Mouse (Mus musculus) heart, postnatal 36 days (tissue): ENCODE data around the gene Def6. TPM values are rescaled to one million over a fixed set of nuclear protein-coding genes. Genes with fewer than 3 reads are reported as not detected.
A peak's percentile ranks its signal among the peaks of the same experiment; 100 is the strongest.

Source experiments
- DNase-seq, 2 experiments: peaks; one replicate each; pipeline ENCODE4 v3.0.0; 2021 to 2022
- intact Hi-C: fragments of 180-260 bp; cut with DNase I; formaldehyde crosslinking; loops from one replicate; pipeline ENCODE4 v1.15.1; 2025
- total RNA-seq, 2 experiments: library from RNA; stranded (reverse); gene quantifications; 2 replicates each; pipeline ENCODE4 v1.2.3; 2021

Gene Def6
- total RNA-seq: 1 to 10 TPM; 3.1 to 3.2 TPM

GRCm38 (mm10) chr17:28207591-28208313 is at the start of gene Def6:
Gene Def6, plus strand, starts transcription at chr17:28207778.
- DNase-seq: peak; percentile 76 to 83
- intact Hi-C loops: loop anchor here (2.0 kb wide), 1 partner anchor 17 kb away; no protein-coding TSS in a partner anchor

DNA sequence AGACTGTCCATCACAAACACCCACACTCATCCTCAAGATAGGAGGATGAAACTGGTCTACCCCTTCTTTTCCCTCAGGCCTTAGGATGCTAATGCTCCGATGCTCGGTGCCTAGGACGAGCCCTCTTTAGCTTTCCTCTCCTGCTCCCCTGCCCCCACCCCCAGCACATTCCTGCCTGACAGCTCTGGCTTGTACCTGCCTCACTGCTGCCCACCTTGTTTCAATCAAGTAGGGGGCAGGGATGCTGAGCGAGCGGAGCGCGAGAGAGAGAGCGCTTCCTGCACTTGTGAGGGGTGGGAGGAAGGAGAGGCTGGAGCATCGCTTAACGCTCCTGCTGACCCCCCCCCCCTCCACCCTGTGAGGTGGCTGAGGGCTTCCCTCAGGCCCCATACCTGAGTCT is 47.2 kb upstream of the Def6 start:
- intact Hi-C loops: loop anchor here (2.0 to 5.0 kb wide), 3 partner anchors 28 to 253 kb away; partner anchors contain the start of genes Anks1 and Taf11
- no peak for DNase-seq

GRCm38 (mm10) chr17:28161310-28161881 is 46.2 kb upstream of the Def6 start:
- intact Hi-C loops: loop anchor here (2.0 to 5.0 kb wide), 3 partner anchors 29 to 254 kb away; partner anchors contain the start of genes Anks1 and Taf11
- DNase-seq: no peak

- peak; percentile 77 to 84 for DNase-seq
- intact Hi-C loops: loop anchor here (1.0 to 5.0 kb wide), 3 partner anchors 78 to 256 kb away; partner anchors contain the start of genes Anks1 and Taf11
These were observed 43.9 kb upstream of the Def6 start for GRCm38 (mm10) chr17:28163666-28164065.

DNA sequence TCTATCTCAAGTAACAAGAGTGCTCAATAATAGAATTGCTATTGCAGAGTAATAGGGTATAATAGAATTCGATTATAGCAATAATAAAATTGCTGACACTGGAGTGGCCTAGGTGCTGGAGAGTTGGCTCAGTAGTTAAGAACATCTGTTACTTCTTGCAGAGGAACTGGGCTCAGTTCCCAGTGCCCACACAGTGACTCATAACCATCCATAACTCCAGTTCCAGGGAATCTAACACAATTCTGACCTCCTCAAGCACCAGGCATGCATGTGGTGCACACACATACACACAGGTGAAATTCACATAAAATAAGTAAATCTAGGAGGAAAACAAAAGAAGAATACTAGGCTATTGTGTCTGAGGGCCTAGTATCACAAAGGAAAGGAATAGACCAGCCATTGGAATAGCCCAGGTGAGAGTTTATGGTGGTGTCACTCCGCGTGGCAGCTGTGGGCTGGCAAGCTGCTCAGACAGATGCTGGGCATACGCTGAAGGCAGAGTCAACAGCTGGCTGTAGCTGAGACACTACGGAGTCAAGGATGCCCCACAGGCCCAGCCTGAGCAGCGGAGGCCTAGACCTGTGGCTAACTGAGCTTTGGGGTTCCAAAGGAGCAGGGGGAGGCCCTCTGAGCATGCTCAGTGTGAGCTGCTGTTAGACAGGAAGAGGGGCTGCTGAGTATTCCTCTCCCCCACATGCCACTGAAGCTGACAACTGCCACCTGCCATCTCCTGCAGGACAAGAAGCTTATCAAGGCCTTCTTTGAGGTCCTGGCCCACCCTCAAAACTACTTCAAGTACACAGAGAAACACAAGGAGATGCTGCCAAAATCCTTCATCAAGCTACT is 36.9 kb upstream of the Def6 start:
- no peak for DNase-seq
- intact Hi-C loops: no loop called here

GRCm38 (mm10) chr17:28172690-28173089 is 34.9 kb upstream of the Def6 start:
- intact Hi-C loops: no loop called here
- DNase-seq: no peak

DNA sequence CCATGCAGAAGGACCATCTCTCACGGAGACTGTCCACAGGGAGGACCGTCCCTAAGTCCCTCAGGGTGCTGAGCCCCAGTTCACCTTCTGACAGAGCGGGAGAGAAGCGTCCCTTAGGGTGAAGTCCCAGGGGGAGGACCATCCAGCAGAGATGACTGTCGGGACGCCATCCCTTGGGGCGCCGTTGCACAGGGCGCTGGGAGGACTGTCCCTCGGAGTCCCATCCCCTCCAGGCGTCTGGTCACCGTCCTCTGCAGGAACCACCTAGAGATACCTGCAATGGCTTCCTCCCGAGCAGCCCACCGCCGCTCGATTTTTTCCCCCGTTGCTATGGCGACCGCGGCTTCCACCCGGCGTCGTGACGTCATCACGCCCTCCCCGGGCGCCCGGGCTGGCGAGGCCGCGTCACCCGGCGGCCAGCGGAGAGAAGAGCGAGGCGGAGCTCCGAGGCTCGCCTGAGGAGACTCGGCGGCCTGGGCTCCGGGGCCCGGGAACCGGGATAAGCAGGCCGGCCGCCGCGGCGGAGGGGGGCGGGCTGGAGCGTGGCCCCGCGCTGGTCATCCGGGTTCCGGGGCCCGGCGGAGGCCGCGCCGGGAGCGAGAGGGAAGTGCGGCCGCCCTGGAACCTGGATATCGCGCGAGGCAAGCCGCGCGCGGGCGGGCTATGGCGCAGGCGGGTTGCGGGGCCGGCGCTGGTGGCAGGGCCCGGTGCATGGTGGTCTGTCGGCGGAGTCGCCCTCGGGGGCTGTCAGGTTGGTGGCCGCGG is 30.6 kb upstream of the Def6 start, which contains the start of gene Zfp523:
Gene Zfp523 (plus strand): TSS at position 355 of the 765 bp plus-strand sequence.
- peak; percentile 92 to 95 for DNase-seq
- intact Hi-C loops: no loop called here

GRCm38 (mm10) chr17:28177540-28178046 is 30.0 kb upstream of the Def6 start:
- intact Hi-C loops: no loop called here
- no peak for DNase-seq

DNA sequence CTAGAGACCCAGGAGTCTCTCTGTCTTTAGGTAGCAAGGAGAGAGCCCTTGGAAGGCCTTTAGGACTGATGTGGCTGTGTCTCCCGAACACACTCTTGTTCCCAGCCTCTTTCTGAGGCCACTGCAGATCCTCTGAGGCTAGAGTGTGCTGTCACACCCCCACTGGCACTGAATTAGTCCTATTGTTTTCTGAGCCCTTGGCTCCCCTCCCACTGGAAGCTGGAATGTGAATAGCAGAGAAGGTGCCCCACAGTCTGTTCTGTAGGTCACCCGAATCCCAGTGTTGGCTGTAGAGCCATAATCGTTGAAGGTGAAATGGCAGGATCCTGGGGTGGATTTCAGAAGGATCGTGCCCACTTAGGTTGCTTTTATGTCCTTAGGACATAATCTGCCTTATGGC is 27.2 kb upstream of the Def6 start:
- peak; percentile 31 to 37 for DNase-seq
- intact Hi-C loops: no loop called here

DNA sequence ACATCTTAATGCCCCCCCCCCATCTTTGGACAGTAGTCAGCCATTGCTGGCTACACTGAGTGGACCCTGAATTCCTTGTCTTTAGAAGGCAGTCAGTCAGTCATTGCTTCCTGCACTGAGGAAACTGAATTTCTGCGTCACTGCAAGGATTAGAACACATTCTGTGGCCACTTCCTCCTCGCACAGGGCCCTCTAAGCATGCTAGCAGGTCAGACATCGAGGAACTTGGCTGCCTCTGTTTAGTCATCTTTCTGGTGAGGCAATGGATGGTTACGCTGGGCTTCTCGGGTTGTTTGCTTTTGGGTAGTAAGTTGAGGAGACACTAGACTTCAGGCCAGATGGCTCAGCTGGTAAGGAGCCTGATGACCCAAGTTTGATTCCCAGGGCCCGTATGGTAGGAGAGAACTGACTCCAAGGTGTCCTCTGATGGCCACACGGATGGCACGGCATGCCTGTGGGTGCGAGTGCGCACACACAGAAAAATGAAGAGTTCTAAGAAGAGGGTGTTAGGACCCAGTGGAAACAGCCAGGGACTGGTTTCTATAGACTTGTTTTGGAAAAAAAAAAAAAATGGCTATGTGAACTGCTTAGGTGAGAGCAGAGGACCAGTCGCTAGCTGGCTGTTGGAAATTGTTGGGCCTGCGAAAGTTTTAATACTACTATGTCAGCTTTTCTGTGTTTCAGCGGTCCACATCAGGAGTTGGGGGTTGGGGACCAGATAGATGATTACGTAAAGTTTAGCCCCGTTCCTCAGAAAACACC is 26.6 kb upstream of the Def6 start:
- DNase-seq: peak in 1 of 2 experiments; percentile 12
- intact Hi-C loops: no loop called here

GRCm38 (mm10) chr17:28184971-28185638 is 22.5 kb upstream of the Def6 start:
- intact Hi-C loops: no loop called here
- no peak for DNase-seq

DNA sequence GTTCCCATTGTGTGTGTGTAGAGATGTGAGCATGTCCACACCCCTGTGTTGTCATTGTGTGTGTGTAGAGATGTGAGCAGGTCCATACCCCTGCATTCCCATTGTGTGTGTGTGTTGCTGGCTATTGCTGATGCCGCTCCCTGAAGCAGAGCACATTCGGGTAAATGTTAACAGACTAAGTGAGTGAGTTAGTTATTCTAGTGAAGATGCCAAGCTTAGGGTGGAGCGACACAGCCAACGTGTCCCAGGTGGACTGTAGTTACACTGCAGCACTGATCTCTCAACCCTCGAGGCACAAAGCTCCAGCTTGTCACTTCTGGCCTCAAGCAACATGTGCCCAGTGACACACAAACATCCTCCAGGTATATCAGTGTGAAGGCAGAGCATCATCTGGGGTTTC is 19.3 kb upstream of the Def6 start:
- intact Hi-C loops: no loop called here
- DNase-seq: no peak

GRCm38 (mm10) chr17:28192754-28193153 is 14.8 kb upstream of the Def6 start:
- no peak for DNase-seq
- intact Hi-C loops: no loop called here

DNA sequence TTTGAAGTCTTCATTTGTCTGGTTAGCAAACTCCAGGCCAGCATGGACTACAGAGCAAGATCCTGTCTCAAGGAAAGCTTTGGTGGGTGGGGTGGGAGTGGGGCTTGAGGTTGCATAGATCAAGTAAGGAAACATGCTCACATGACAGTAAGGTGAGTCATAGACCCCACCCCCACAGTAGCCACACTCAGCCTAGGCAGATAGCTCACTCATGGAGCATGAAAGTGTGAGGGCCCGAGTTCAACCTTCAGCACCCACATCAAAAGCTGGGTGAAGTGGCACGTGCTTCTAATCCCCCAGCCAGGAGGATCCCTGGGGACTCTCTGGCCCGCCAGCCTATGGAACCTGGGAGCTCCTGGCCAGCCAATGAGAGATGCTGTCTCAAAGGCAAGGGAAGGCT is 14.0 kb upstream of the Def6 start:
- intact Hi-C loops: no loop called here
- DNase-seq: no peak

DNA sequence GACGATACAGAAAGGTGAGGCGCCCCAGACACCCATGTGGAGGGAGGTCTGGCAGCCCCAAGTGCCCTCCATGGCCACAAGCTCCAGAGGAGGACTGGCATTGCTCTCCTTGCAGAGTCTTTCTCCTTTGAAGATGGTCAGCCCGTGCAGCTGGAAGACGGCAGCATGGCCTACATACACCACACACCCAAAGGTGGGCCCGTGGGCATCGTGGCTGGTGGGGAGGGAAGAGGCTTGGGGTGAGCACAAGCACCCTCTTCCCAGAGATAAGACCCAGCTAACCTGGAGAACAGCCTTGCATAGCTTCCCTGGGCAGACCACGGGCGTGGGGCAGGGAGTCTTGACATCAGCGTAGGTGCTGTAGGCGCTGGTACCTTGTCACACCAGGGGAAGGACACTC is 12.5 kb upstream of the Def6 start:
- no peak for DNase-seq
- intact Hi-C loops: no loop called here

GRCm38 (mm10) chr17:28197646-28198045 is 9.9 kb upstream of the Def6 start:
- intact Hi-C loops: no loop called here

GRCm38 (mm10) chr17:28201982-28202381 is 5.6 kb upstream of the Def6 start:
- DNase-seq: no peak
- intact Hi-C loops: no loop called here

More at GRCm38 (mm10) chr17:28197646-28198045, 9.9 kb upstream of the Def6 start:
- DNase-seq: no peak

DNA sequence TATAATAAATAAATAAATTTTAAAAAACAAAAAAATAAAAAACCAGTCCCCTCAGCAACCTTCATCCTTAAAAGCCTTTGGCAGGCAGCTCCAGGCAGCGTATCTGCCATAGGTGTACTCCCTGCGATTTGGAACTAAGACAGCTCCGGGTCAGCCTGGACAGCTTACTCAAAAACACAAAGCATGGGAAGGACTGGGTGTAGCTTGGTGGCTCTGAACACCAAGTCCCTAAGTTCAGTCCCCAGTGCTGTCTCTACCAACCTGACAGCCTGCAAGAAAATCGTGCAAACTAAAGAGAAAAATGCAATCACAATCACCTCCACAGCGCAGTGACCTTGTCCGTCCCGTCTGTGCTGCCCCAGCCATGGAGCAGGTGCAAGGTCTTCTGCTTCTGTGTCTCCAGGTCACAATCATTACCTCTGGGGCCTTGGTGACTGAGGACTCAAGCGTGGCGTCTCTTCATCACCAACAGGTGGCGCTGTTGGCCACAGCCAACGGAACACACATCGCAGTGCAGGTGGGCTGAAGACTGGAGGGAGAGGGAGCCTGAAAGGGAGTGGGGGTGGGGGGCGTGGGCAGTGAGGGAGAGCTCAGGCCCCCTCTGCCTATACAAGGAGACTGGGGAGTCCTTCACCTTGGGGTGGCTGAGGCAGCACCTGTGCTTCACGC is 3.4 kb upstream of the Def6 start:
- DNase-seq: peak; percentile 53 to 63
- intact Hi-C loops: loop anchor here (1.0 kb wide), 1 partner anchor 164 kb away; no protein-coding TSS in a partner anchor
